Mouse (Mus musculus) lung, adult 2 months (tissue): ENCODE data around the gene Nbas. TPM values are rescaled to one million over a fixed set of nuclear protein-coding genes. Genes with fewer than 3 reads are reported as not detected.

Experiments used
- DNase-seq: peaks from one replicate; pipeline ENCODE4 v3.0.0; 2022
- H3K4me1 ChIP-seq: fragments of 200-500 bp; 2 replicates; pipeline ENCODE4 v1.6.1; 2011; ENCODE audit warnings: low read length; ENCODE audit not compliant: control insufficient read depth, insufficient read depth
- H3K4me3 ChIP-seq: fragments of 200-500 bp; replicated peaks from 2 replicates; pipeline ENCODE3; 2011; ENCODE audit warnings: low read depth, mild to moderate bottlenecking, control low read depth, low read length; ENCODE audit errors: extremely low read depth
- CTCF ChIP-seq: fragments of 200-500 bp; IDR thresholded peaks from 2 replicates; pipeline ENCODE4 v1.5.1; 2011; ENCODE audit warnings: mild to moderate bottlenecking, low read length, control low read depth; ENCODE audit not compliant: insufficient read depth
- POLR2A ChIP-seq: fragments of 200-500 bp; IDR thresholded peaks from 2 replicates; pipeline ENCODE4 v1.6.1; 2011; ENCODE audit warnings: low read depth, mild to moderate bottlenecking, control low read depth, low read length, borderline replicate concordance; ENCODE audit errors: extremely low read depth
- WGBS: fragments of 180-500 bp; shearing (Covaris S2); methylation state at CpG from one replicate; pipeline ENCODE4 v1.1.7; 2018; 5-methylcytosine and 5-hydroxymethylcytosine counted together
- polyA plus RNA-seq: library from polyadenylated mRNA; depleted of rRNA; stranded (reverse); fragments of >200 nt; gene quantifications from 2 replicates; pipeline ENCODE4 v1.2.3, GENCODE M21; 2012

Gene Nbas
- polyA plus RNA-seq, 1 experiment, result 16.4 TPM

DNA sequence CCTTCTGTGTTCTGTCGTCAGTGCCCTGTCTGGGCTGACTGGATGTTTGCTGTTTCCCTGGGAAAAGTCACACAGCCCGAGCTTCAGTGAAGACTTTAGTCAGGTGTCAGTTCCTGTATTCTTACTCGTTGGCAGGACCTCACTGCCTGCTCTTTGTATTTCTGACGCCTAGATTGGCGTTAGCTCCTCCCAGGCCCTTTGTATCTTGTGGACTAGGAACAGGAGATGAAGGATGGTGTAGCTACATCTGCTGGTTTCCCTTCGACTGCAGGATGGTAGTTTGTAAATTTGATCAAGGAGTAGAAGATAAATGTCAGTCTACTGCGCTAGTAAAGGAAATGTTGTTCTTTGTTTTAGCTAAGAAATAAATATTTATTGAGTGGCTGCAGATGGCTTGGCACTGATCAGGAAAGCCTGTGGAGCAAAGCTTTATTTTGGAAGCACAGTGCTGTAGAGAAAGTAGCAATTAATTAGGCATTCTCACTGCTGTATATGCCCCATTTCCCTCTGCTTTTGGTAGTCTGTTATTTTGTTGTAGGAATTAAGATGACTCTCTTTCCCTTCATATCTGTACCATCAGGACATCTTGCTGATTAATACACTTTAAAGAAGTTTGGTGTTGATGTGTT lies 91.4 kb downstream of the Nbas start:
- TF ChIP-seq POLR2A (no peak), CTCF (no peak)
- Histone ChIP-seq H3K4me1 (peaks cover 5% of the 10 kb centered on the region), H3K4me3 (no peak overlapping the region)
- 20% methylated on average over 7 of the region's 7 CpGs for WGBS
- no peak for DNase-seq

DNA sequence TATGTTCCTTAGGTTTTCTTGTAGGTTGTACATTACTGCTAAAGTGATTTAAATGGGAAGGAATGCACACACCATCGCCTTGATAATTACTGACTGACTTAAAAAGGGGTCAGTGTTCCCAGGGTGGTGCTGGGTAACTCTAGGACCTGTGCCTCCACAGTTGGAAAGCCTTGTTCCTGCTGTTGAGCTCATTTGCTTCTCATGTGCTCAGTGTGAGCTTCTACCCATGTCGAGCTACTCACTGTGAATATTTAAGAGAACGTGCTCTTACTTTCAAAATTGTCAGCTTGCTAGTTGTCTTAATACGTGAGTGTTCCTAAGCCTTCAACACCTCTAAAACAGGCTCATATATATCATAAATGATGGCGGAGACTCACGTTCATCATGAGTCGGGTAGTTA lies 112.6 kb downstream of the Nbas start:
- DNase-seq, result no peak
- TF ChIP-seq CTCF (no peak), POLR2A (no peak)
- WGBS, result 93% methylated on average over 7 of the region's 7 CpGs
- Histone ChIP-seq H3K4me3 (no peak overlapping the region), H3K4me1 (no peaks in the 10 kb centered on the region)

DNA sequence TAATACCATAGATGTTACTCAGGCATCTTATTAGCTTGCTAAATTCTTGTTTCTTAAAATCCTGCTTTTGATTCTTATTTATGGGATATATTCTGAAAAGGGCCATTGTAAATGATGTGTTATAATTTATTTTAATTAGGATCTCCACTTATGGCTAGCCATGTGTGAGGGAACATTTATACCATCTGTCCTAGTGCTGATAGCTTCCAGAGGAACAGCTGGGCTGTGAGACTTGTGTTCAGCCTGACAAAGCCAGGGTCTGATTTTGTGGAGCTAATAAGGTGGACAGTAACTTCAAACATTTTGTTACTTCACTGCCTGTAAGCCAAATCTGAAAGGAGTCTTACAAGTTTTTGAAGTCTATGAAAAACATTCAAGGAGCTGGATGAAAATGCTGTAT lies 113.1 kb downstream of the Nbas start:
- Histone ChIP-seq H3K4me1 (no peaks in the 10 kb centered on the region), H3K4me3 (no peak overlapping the region)
- DNase-seq, result no peak
- TF ChIP-seq CTCF (no peak), POLR2A (no peak)

DNA sequence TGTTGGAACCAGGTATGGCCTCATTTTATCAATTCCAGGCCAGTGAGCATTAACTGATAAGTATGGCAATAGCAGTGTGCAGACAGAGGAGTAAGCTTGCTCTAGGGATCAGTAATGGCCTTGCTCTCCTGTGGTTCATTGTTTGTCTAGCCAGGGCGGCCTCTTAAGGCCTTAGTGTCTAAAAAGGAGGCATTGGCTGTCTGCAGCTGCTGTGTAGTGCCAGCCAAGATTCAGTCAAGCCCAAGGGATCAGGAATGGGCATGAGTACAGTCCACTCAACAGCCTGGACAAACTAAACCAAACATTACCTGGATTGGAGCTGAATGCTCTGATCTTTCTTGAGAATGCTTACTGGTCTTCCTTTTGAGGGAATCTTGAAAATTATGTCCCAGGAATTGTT lies 120.7 kb downstream of the Nbas start:
- TF ChIP-seq CTCF, result no peak
- no peak for TF ChIP-seq POLR2A
- Histone ChIP-seq H3K4me3 (no peak overlapping the region), H3K4me1 (no peaks in the 10 kb centered on the region)
- 68% methylated on average over 1 of the region's 1 CpGs for WGBS
- no peak for DNase-seq

DNA sequence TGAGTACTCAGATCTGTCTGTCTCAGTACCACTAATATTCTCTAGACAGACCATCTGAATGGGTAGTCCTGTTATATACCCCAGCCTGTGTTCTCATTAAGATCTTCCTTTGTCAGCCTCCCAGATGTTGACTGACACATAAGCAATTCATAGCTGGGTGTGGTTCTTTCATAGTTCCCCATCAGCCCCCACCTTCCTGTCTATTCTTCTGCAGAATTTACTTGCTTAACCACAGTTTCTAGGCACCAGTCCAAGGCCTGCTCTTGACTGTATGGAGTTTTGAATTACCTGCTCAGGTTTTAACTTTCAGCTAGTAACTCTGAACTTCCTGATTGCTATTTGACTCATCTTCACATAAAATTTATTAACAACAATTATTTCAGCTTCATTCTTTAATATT lies 141.3 kb downstream of the Nbas start:
- Histone ChIP-seq H3K4me1 (no peaks in the 10 kb centered on the region), H3K4me3 (no peak overlapping the region)
- no peak for DNase-seq
- TF ChIP-seq CTCF (no peak), POLR2A (no peak)

DNA sequence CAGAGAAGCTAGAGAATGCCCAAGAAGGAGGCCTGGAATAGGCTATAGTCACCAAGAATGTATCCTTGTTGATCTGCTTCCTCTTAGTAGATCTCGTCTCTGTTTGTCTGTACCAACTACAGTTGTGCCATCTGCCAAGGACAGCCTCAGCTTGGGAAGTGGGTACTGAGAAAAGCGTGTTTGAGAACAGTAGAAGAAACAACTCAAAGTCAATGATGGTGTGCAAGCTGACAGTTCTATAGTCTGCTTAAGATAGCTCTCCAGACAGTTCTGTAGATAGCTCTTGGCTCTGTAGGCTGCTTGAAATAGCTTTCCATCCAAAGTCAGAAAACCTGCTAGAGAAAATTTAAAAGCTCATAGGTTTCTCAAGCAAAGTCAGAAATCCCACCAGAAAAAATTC lies 149.7 kb downstream of the Nbas start:
- 99% methylated on average over 2 of the region's 2 CpGs for WGBS
- no peak for TF ChIP-seq CTCF
- TF ChIP-seq POLR2A, result no peak
- DNase-seq, result no peak
- Histone ChIP-seq H3K4me3 (no peak overlapping the region), H3K4me1 (no peaks in the 10 kb centered on the region)

DNA sequence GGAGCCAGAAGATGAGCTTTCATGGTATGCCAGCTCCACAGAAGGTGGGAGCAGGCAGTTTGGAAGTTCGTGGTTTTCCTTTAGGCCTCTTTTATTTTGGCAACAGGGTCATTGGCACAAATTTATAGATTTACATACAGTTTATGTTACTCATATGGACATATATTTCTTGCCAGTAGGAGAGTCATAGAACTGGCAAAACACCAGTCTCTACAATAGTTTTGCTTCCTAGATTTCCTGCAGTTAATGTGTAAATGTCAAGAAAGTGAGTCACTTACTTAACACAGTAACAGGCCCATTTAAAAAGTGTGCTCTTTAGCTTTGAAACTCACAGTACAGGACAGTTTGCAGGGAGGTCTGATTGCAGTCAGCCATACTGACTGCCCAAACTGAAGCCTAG lies 161.3 kb downstream of the Nbas start:
- 65% methylated on average over 1 of the region's 1 CpGs for WGBS
- Histone ChIP-seq H3K4me3 (no peak overlapping the region), H3K4me1 (no peaks in the 10 kb centered on the region)
- TF ChIP-seq CTCF, result no peak
- no peak for TF ChIP-seq POLR2A
- no peak for DNase-seq

DNA sequence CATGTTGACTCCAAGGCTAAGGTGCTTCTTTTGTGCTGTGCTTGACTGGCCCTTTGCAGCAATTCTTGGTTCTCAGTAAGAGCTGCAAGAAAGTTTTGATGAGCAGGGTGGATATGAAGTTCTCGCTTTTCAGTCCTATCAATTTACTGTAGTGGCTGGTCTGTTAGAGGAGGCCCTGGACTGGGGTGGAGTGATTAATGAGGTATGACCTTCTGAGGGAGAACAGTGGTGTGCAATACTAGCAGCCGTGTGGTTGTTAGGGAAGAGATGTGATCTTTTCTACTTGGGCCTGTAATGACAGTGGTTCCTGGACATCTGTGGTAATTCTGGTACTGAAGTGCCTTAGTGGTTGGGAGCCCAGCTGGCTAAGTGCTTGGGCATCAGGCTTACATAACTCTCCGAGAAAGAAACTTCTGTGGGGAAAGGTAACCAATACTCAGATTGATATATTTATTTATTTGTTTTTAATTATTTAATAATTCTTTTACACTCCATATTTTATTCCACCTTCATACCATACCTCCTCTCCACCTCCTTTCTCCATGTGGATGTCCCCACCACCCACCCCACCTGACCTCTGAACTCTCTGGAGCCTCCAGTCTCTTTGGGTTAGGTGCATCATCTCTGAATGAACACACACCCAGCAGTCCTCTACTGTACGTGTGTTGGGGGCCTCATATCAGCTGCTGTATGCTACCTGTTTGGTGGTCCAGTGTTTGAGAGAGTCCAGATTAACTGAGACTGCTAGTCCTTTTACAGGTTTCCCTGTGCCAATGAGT lies 175.9 kb downstream of the Nbas start:
- DNase-seq, result no peak
- no peaks in the 10 kb centered on the region for H3K4me1 ChIP-seq
- no peak for TF ChIP-seq POLR2A
- no peak for TF ChIP-seq CTCF
- no peak overlapping the region for H3K4me3 ChIP-seq
- 87% methylated on average over 4 of the region's 4 CpGs for WGBS

DNA sequence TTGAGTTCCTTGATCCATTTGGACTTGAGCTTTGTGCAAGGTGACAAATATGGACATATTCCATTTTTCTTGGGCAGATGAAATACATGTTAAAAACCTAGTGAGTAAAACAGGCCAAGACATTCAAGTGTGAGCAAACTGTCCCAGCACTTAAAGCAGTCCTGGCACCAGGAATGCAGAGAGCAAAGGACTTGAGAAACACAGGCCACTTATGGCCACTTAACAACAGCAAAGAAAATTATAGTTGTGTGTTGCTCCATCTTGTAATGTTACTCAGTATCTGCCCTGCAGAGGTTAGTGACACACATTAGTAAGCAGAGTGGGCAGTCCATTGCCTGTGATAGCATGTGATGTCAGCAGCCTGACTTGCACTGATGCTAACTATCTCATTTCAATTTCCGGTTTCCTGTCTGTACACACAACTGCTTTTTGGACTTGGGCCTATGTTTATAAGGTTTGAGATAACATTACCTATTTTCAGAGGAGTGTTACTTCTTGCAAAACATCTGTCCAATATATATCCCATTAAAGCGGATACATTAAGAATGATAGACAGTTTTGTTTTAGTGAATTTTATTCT lies 176.6 kb downstream of the Nbas start:
- no peak overlapping the region for H3K4me3 ChIP-seq
- 30% methylated on average over 2 of the region's 2 CpGs for WGBS
- no peak for TF ChIP-seq POLR2A
- TF ChIP-seq CTCF, result no peak
- H3K4me1 ChIP-seq, result no peaks in the 10 kb centered on the region
- DNase-seq, result no peak

DNA sequence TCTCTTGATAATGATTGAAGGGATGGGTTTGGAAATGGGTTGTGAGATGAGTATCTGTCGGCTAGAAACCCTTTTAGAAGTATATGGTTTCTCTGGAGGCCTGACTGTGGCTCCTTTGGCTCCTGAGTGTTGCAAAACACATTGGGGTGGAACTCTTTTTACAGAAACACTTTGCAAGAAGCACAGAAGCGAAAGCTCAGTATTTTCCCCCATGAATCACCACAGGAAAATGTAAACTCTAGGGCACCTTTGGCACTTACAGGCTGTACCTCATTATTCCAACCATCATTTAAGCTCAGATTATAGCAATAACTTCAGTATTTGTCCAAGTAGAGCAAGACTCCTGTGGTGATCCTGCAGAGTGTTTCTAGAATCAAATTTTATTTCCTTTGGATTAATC lies 180.0 kb downstream of the Nbas start:
- Histone ChIP-seq H3K4me3 (no peak overlapping the region), H3K4me1 (no peaks in the 10 kb centered on the region)
- DNase-seq, result no peak
- TF ChIP-seq POLR2A, result no peak
- TF ChIP-seq CTCF, result no peak
- WGBS, result 74% methylated on average over 2 of the region's 2 CpGs
